24 mouse cellular contexts compared by ENCODE assay signal in the genomic region with DNA sequence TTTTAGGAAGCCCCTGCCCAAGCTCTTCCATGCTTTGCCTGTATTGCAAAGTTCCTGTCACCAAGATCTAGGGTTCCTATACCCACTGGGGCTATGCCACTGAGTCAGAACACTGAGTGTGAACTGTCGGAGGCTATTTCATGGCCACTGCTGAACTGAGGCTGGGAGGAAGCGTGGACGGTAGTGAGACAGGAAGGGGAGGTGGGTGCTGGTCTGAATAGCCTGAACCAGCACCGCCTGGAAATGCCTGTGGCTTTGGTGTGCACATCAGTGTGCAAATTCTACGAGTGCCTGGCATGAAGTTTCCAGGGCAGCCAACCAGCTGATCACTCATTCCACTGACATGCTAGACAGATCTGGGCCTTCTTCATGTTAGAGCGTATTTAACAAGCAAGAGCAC. TPM values are rescaled to one million over a fixed set of nuclear protein-coding genes. Genes with fewer than 3 reads are reported as not detected.
DNase-seq lines count a peak whose midpoint lies in the region; ATAC-seq and TF ChIP-seq lines count a peak whose summit lies in the region.
"Had no signal": no experiment of that assay in that cellular context is flagged by ENCODE, and none has a peak within 500 bp of the region (broad histone marks: within the 10 kb centered on the region; RNA-seq: fewer than 3 reads in every experiment).

No protein-coding gene starts in this region.

- peaks cover 44% of the 10 kb centered on the region for H3K4me1 ChIP-seq in hindbrain, embryonic 10.5 days (replicated peaks)
- H3K4me1 ChIP-seq in hindbrain, embryonic 12.5 days = peaks cover 6% of the 10 kb centered on the region
- H3K4me1 ChIP-seq: forebrain, embryonic 13.5 days; forebrain, embryonic 15.5 days had no signal

- no peak overlapping the region for H3K4me3 ChIP-seq in gastrocnemius, adult 2 months
- H3K4me3 ChIP-seq in hindbrain, embryonic 10.5 days = no peak overlapping the region
- no peak overlapping the region for H3K4me3 ChIP-seq in hindbrain, embryonic 12.5 days
- H3K4me3 ChIP-seq in myocyte = no peak overlapping the region
- H3K4me3 ChIP-seq in left cerebral cortex, adult 2 months = no peak overlapping the region
- H3K4me3 ChIP-seq: embryonic facial prominence, embryonic 10.5 days; embryonic facial prominence, embryonic 12.5 days; forebrain, embryonic 13.5 days; forebrain, embryonic 15.5 days had no signal

- TF ChIP-seq CTCF in gastrocnemius, adult 2 months (IDR thresholded peaks at IDR 0.05) = no peak
- no peak for TF ChIP-seq CTCF in left cerebral cortex, adult 2 months (IDR thresholded peaks at IDR 0.05)

- ATAC-seq in hindbrain, embryonic 12.5 days (ENCODE audit: low FRiP score) = no peak
- ATAC-seq: activated CD4-positive, CD25-positive, alpha-beta regulatory T cell, adult 4 months; forebrain, embryonic 13.5 days; forebrain, embryonic 15.5 days; Patski had no signal

- H3K27me3 ChIP-seq in hindbrain, embryonic 10.5 days (ENCODE audit: insufficient read depth, poor library complexity, severe bottlenecking) = no peaks in the 10 kb centered on the region
- no peaks in the 10 kb centered on the region for H3K27me3 ChIP-seq in hindbrain, embryonic 12.5 days
- H3K27me3 ChIP-seq in myocyte (ENCODE audit: control insufficient read depth, insufficient read depth, insufficient read length) = no peaks in the 10 kb centered on the region
- H3K27me3 ChIP-seq: embryonic facial prominence, embryonic 12.5 days; forebrain, embryonic 13.5 days; forebrain, embryonic 15.5 days; Patski had no signal

- no peaks in the 10 kb centered on the region for H3K79me2 ChIP-seq in myocyte (ENCODE audit: control insufficient read depth, insufficient read depth)

- H3K27ac ChIP-seq in gastrocnemius, adult 2 months = peak overlapping the region; percentile 69
- 0 out of 2 replicates have a peak overlapping the region, but pooled peaks have one; percentile 29 for H3K27ac ChIP-seq in hindbrain, embryonic 10.5 days
- H3K27ac ChIP-seq in hindbrain, embryonic 12.5 days = no peak overlapping the region
- H3K27ac ChIP-seq in left cerebral cortex, adult 2 months = no peak overlapping the region
- H3K27ac ChIP-seq: embryonic facial prominence, embryonic 10.5 days; embryonic facial prominence, embryonic 12.5 days; forebrain, embryonic 13.5 days; forebrain, embryonic 15.5 days had no signal

- no peak for DNase-seq in gastrocnemius, adult 2 months
- no peak for DNase-seq in gastrocnemius, postnatal 25 days
- DNase-seq in hindbrain, embryonic 10.5 days (ENCODE audit: low spot score) = no peak
- peak; percentile 54 for DNase-seq in 416B (ENCODE audit: low read depth)
- no peak for DNase-seq in left cerebral cortex, adult 2 months (ENCODE audit: extremely low spot score in 1 of 2, low spot score in 2 of 2)
- DNase-seq: adrenal gland, adult 8-10 months; adrenal gland, postnatal 14 days; adrenal gland, postnatal 36 days; cerebellum, adult 11-12 months; cerebellum, adult 2 months; cerebellum, adult 9-10 months; cerebellum, postnatal 10 days; cerebellum, postnatal 25 days had no signal

- TF ChIP-seq POLR2A in myocyte (IDR thresholded peaks at IDR 0.05; ENCODE audit: insufficient read length, low read depth) = no peak

- H3ac ChIP-seq in myocyte (ENCODE audit: control insufficient read depth, insufficient read length) = no peak overlapping the region

- no peak overlapping the region; the same call in 1 of the 2 replicates for H3K9ac ChIP-seq in hindbrain, embryonic 12.5 days
- H3K9ac ChIP-seq: embryonic facial prominence, embryonic 12.5 days; forebrain, embryonic 13.5 days; forebrain, embryonic 15.5 days had no signal

- H3K4me2 ChIP-seq in hindbrain, embryonic 12.5 days (replicated peaks) = no peak overlapping the region
- no peak overlapping the region for H3K4me2 ChIP-seq in myocyte (ENCODE audit: low read depth)
- H3K4me2 ChIP-seq: embryonic facial prominence, embryonic 12.5 days; forebrain, embryonic 13.5 days; forebrain, embryonic 15.5 days had no signal

- intact Hi-C loops in gastrocnemius, adult 2 months (cut with DNase I) = no loop called here
- intact Hi-C loops in left cerebral cortex, adult 2 months (cut with DNase I) = no loop called here

- H3K9me3 ChIP-seq in hindbrain, embryonic 10.5 days = no peaks in the 10 kb centered on the region
- H3K9me3 ChIP-seq in hindbrain, embryonic 12.5 days (replicated peaks) = no peaks in the 10 kb centered on the region
- H3K9me3 ChIP-seq: embryonic facial prominence, embryonic 10.5 days; embryonic facial prominence, embryonic 12.5 days; forebrain, embryonic 13.5 days; forebrain, embryonic 15.5 days; G1E had no signal

- WGBS in hindbrain, embryonic 10.5 days = 84% methylated on average over 6 of the region's 6 CpGs
- WGBS in hindbrain, embryonic 12.5 days = 77% methylated on average over 6 of the region's 6 CpGs

- no peaks in the 10 kb centered on the region for H3K36me3 ChIP-seq in hindbrain, embryonic 10.5 days
- H3K36me3 ChIP-seq in hindbrain, embryonic 12.5 days = no peaks in the 10 kb centered on the region
- no peaks in the 10 kb centered on the region for H3K36me3 ChIP-seq in myocyte (ENCODE audit: control insufficient read depth, insufficient read depth)
- H3K36me3 ChIP-seq: embryonic facial prominence, embryonic 10.5 days; embryonic facial prominence, embryonic 12.5 days; forebrain, embryonic 15.5 days; G1E had no signal

TF ChIP-seq in myocyte, 11 proteins besides CTCF, POLR2A, EP300 and RAD21:
- TF ChIP-seq POLR2AphosphoS2 (IDR thresholded peaks at IDR 0.05; ENCODE audit: insufficient read length, low read depth) (peak; percentile 32), CEBPB (IDR thresholded peaks at IDR 0.05; ENCODE audit: insufficient read depth, poor library complexity, severe bottlenecking) (no peak), E2F4 (IDR thresholded peaks at IDR 0.05; ENCODE audit: insufficient read depth) (no peak), REST (IDR thresholded peaks at IDR 0.05; ENCODE audit: insufficient read depth, insufficient read length) (no peak)

RNA-seq across cellular contexts. Expression of gene C1qtnf6, which starts 9.3 kb away (rescaled TPM):
- total RNA-seq in gastrocnemius, adult 2 months (2021) = 1 to 10 TPM; 2.7 to 7.6 TPM
- 10 to 100 TPM; 16.4 to 16.8 TPM for total RNA-seq in gastrocnemius, postnatal 25 days (2021)
- polyA plus RNA-seq in hindbrain, embryonic 10.5 days (2016; fragmentation: Nextera tagmentation; extraction: Ambion mirVana) = 9.8 and 9.9 TPM in 2 replicates
- polyA plus RNA-seq in hindbrain, embryonic 12.5 days (2016; fragmentation: Nextera tagmentation; extraction: Ambion mirVana) = 11.6 and 13.0 TPM in 2 replicates
- polyA plus RNA-seq in myocyte (2012; fragmentation: generic; extraction: Trizol) = 66.2 TPM
- total RNA-seq in left cerebral cortex, adult 2 months (2021) = 1 to 10 TPM; 1.3 to 1.6 TPM
- polyA plus RNA-seq: G1E had no signal

RNA-seq across cellular contexts. Expression of gene Sstr3, which starts 22.6 kb away (rescaled TPM):
- total RNA-seq in gastrocnemius, adult 2 months (2021) = under 1 TPM in 1 of 2 experiments, not detected in 1; 0.05 TPM
- not detected for total RNA-seq in gastrocnemius, postnatal 25 days (2021)
- polyA plus RNA-seq in hindbrain, embryonic 10.5 days (2016; fragmentation: Nextera tagmentation; extraction: Ambion mirVana) = 0.04 and 0.22 TPM in 2 replicates
- polyA plus RNA-seq in hindbrain, embryonic 12.5 days (2016; fragmentation: Nextera tagmentation; extraction: Ambion mirVana) = 0.09 and 0.57 TPM in 2 replicates
- polyA plus RNA-seq in myocyte (2012; fragmentation: generic; extraction: Trizol) = not detected
- 10 to 100 TPM; 20.8 to 22.9 TPM for total RNA-seq in left cerebral cortex, adult 2 months (2021)
- polyA plus RNA-seq: activated CD4-positive, CD25-positive, alpha-beta regulatory T cell, adult 4 months; C2C12; embryonic facial prominence, embryonic 10.5 days; embryonic facial prominence, embryonic 12.5 days; forebrain, embryonic 11.5 days; G1E had no signal

RNA-seq across cellular contexts. Expression of gene Il2rb, which starts 26.8 kb away (rescaled TPM):
- total RNA-seq in gastrocnemius, adult 2 months (2021) = not detected
- not detected for total RNA-seq in gastrocnemius, postnatal 25 days (2021)
- polyA plus RNA-seq in hindbrain, embryonic 10.5 days (2016; fragmentation: Nextera tagmentation; extraction: Ambion mirVana) = not detected in 2 replicates
- 0.07 and 0.14 TPM in 2 replicates for polyA plus RNA-seq in hindbrain, embryonic 12.5 days (2016; fragmentation: Nextera tagmentation; extraction: Ambion mirVana)
- 0.67 TPM for polyA plus RNA-seq in myocyte (2012; fragmentation: generic; extraction: Trizol)
- total RNA-seq in left cerebral cortex, adult 2 months (2021) = under 1 TPM in 1 of 2 experiments, not detected in 1; 0.07 TPM
- polyA plus RNA-seq: embryonic facial prominence, embryonic 10.5 days; forebrain, embryonic 11.5 days; forebrain, embryonic 13.5 days; forebrain, embryonic 15.5 days; G1E had no signal

RNA-seq across cellular contexts. Expression of gene Rac2, which starts 50.7 kb away (rescaled TPM):
- total RNA-seq in gastrocnemius, adult 2 months (2021) = 1 to 10 TPM; 1.4 to 1.7 TPM
- total RNA-seq in gastrocnemius, postnatal 25 days (2021) = 1 to 10 TPM in 1 of 2 experiments, under 1 TPM in 1; 0.43 to 3.4 TPM
- polyA plus RNA-seq in hindbrain, embryonic 10.5 days (2016; fragmentation: Nextera tagmentation; extraction: Ambion mirVana) = 7.8 and 8.1 TPM in 2 replicates
- polyA plus RNA-seq in hindbrain, embryonic 12.5 days (2016; fragmentation: Nextera tagmentation; extraction: Ambion mirVana) = 4.9 and 5.7 TPM in 2 replicates
- not detected for polyA plus RNA-seq in myocyte (2012; fragmentation: generic; extraction: Trizol)
- total RNA-seq in left cerebral cortex, adult 2 months (2021) = 1 to 10 TPM in 1 of 2 experiments, under 1 TPM in 1; 0.98 to 3.9 TPM
- polyA plus RNA-seq: C2C12, Patski had no signal

RNA-seq across cellular contexts. Expression of gene Tmprss6, which starts 53.5 kb away (rescaled TPM):
- not detected for total RNA-seq in gastrocnemius, adult 2 months (2021)
- not detected for total RNA-seq in gastrocnemius, postnatal 25 days (2021)
- polyA plus RNA-seq in hindbrain, embryonic 10.5 days (2016; fragmentation: Nextera tagmentation; extraction: Ambion mirVana) = not detected in 2 replicates
- polyA plus RNA-seq in hindbrain, embryonic 12.5 days (2016; fragmentation: Nextera tagmentation; extraction: Ambion mirVana) = 0.14 TPM in 1 of 2 replicates, not detected in the other
- polyA plus RNA-seq in myocyte (2012; fragmentation: generic; extraction: Trizol) = 0.08 TPM
- total RNA-seq in left cerebral cortex, adult 2 months (2021) = under 1 TPM in 1 of 2 experiments, not detected in 1; 0.87 TPM
- polyA plus RNA-seq: activated CD4-positive, CD25-positive, alpha-beta regulatory T cell, adult 4 months; forebrain, embryonic 13.5 days; G1E had no signal

Comparison
In these comparisons a context has a peak if more than half of its experiments do, and no peak if none do; other contexts are left out.
1. H3K27ac ChIP-seq: peak in gastrocnemius, adult 2 months (single experiment) and hindbrain, embryonic 10.5 days (single experiment); none in hindbrain, embryonic 12.5 days (single experiment) and left cerebral cortex, adult 2 months (single experiment).
2. RNA of gene Sstr3, which starts 22.6 kb away (total RNA-seq): 20.8 to 22.9 TPM in left cerebral cortex, adult 2 months; 0.05 TPM in gastrocnemius, adult 2 months and not detected in gastrocnemius, postnatal 25 days; every median in the first group is over 10 times any median in the second.